Mouse (Mus musculus) cerebellum, adult 11-12 months (tissue): Measurements from ENCODE around the gene Reln.

Source experiments
- DNase-seq: peaks from one replicate; pipeline ENCODE4 v3.0.0; 2022

Reln gene

GRCm38 (mm10) chr5:22208311-22209021, 136.0 kb downstream of the Reln start:
- DNase-seq: no peak

- DNase-seq: no peak
These were observed 146.6 kb downstream of the Reln start for GRCm38 (mm10) chr5:22197926-22198325.

GRCm38 (mm10) chr5:22196891-22197290, 147.6 kb downstream of the Reln start:
- DNase-seq: no peak

- no peak for DNase-seq
These were observed 148.0 kb downstream of the Reln start for GRCm38 (mm10) chr5:22196476-22196875.

- DNase-seq: no peak
These were observed 149.1 kb downstream of the Reln start for GRCm38 (mm10) chr5:22195352-22195941.

- DNase-seq: no peak
These were observed 152.7 kb downstream of the Reln start for GRCm38 (mm10) chr5:22191784-22192183.

GRCm38 (mm10) chr5:22190333-22190732, 154.2 kb downstream of the Reln start:
- DNase-seq: no peak

- no peak for DNase-seq
These were observed 156.9 kb downstream of the Reln start for GRCm38 (mm10) chr5:22187599-22187998.

GRCm38 (mm10) chr5:22176480-22176879, 168.0 kb downstream of the Reln start:
- DNase-seq: no peak

GRCm38 (mm10) chr5:22171336-22171735, 173.2 kb downstream of the Reln start:
- no peak for DNase-seq

GRCm38 (mm10) chr5:22164060-22164934, 180.2 kb downstream of the Reln start:
- DNase-seq: no peak

GRCm38 (mm10) chr5:22160935-22161334, 183.6 kb downstream of the Reln start:
- no peak for DNase-seq

GRCm38 (mm10) chr5:22158754-22159153, 185.7 kb downstream of the Reln start:
- no peak for DNase-seq

GRCm38 (mm10) chr5:22153601-22154000, 190.9 kb downstream of the Reln start:
- DNase-seq: peak; percentile 91

GRCm38 (mm10) chr5:22141821-22142220, 202.7 kb downstream of the Reln start:
- no peak for DNase-seq

GRCm38 (mm10) chr5:22139015-22139414, 205.5 kb downstream of the Reln start:
- no peak for DNase-seq

- DNase-seq: no peak
These were observed 210.1 kb downstream of the Reln start for GRCm38 (mm10) chr5:22134402-22134801.

GRCm38 (mm10) chr5:22131730-22132522, 212.6 kb downstream of the Reln start:
- peak; percentile 66 for DNase-seq

GRCm38 (mm10) chr5:22127583-22127982, 216.9 kb downstream of the Reln start:
- DNase-seq: peak; percentile 86

- peak; percentile 72 for DNase-seq
These were observed 225.2 kb downstream of the Reln start for GRCm38 (mm10) chr5:22119296-22119695.

GRCm38 (mm10) chr5:22118456-22118855, 226.0 kb downstream of the Reln start:
- DNase-seq: peak; percentile 78

- DNase-seq: no peak
These were observed 227.6 kb downstream of the Reln start for GRCm38 (mm10) chr5:22116922-22117321.
